Mouse (Mus musculus) neural tube, embryonic 14.5 days (tissue): Measurements from ENCODE around the gene Inpp5d. TPM values are rescaled to one million over a fixed set of nuclear protein-coding genes. Genes with fewer than 3 reads are reported as not detected.

Source experiments
- ATAC-seq: fragments of 200-750 bp; cut with Nextera tagmentation; 2 replicates; pipeline ENCODE4 v1.8.0; 2017; ENCODE audit warnings: low read depth, mild to moderate bottlenecking, moderate TSS enrichment, moderate library complexity
- H3K27ac ChIP-seq: fragments of 300-500 bp; sonication (generic); 2 replicates; pipeline ENCODE4 v1.5.1; 2014; ENCODE audit warnings: low read depth, mild to moderate bottlenecking, control low read depth, low read length, moderate library complexity, mixed read lengths
- H3K27me3 ChIP-seq: fragments of 300-500 bp; sonication (generic); 2 replicates; pipeline ENCODE4 v1.6.1; 2014; ENCODE audit warnings: low read length; ENCODE audit not compliant: control insufficient read depth, insufficient read depth
- H3K36me3 ChIP-seq: fragments of 300-500 bp; sonication (generic); 2 replicates; pipeline ENCODE4 v1.6.1; 2014; ENCODE audit warnings: low read length, mixed read lengths; ENCODE audit not compliant: control insufficient read depth, insufficient read depth
- H3K4me1 ChIP-seq: fragments of 300-500 bp; sonication (generic); 2 replicates; pipeline ENCODE4 v1.6.1; 2014; ENCODE audit warnings: low read length; ENCODE audit not compliant: control insufficient read depth, insufficient read depth
- H3K4me2 ChIP-seq: fragments of 300-500 bp; sonication (generic); 2 replicates; pipeline ENCODE4 v1.6.1; 2014; ENCODE audit warnings: mild to moderate bottlenecking, low read depth, low read length, control low read depth
- H3K4me3 ChIP-seq: fragments of 300-500 bp; sonication (generic); 2 replicates; pipeline ENCODE4 v1.5.1; 2014; ENCODE audit warnings: low read depth, low read length, control low read depth, mixed read lengths
- H3K9ac ChIP-seq: fragments of 300-500 bp; sonication (generic); replicated peaks from 2 replicates; pipeline ENCODE4 v1.6.1; 2014; ENCODE audit warnings: low read depth, mild to moderate bottlenecking, control low read depth, low read length, mixed read lengths
- H3K9me3 ChIP-seq: fragments of 300-500 bp; sonication (generic); 2 replicates; pipeline ENCODE4 v1.6.1; 2016; ENCODE audit warnings: low read length; ENCODE audit not compliant: control insufficient read depth
- WGBS: fragments of 180-500 bp; shearing (Covaris S2); extraction: QIAGEN DNeasy Blood & Tissue Kit; methylation state at CpG from one replicate; pipeline ENCODE4 v1.1.7; 2014; 5-methylcytosine and 5-hydroxymethylcytosine counted together
- polyA plus RNA-seq: library from polyadenylated mRNA; unstranded; fragments of >200 nt; fragmentation: Nextera tagmentation; extraction: Ambion mirVana; gene quantifications from 2 replicates; pipeline ENCODE4 v1.2.1, GENCODE M21; 2014

Gene Inpp5d
- polyA plus RNA-seq, 1 experiment from 2014 or later: 3.1 TPM

DNA sequence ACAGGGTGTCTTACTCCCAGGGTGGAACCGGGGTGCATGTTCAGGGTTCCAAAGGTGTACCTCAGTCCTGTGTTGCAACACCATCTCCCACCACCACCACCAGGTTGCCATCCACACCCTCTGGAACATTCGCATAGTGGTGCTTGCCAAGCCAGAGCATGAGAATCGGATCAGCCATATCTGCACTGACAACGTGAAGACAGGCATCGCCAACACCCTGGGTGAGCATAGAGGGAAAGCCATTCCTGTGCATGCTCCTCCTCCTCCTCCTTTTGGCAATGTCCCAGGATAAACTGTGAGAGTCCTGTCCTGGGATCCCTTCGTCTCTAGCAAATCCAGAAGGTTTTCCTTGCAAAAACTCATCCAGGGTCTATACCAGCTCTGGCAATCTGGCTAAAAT is 77.9 kb downstream of the Inpp5d start:
- no peak overlapping the region for H3K4me3 ChIP-seq
- H3K36me3 ChIP-seq: no peaks in the 10 kb centered on the region
- H3K27ac ChIP-seq: no peak overlapping the region
- no peaks in the 10 kb centered on the region for H3K4me1 ChIP-seq
- no peak overlapping the region for H3K9ac ChIP-seq
- H3K9me3 ChIP-seq: no peaks in the 10 kb centered on the region
- H3K27me3 ChIP-seq: no peaks in the 10 kb centered on the region
- no peak overlapping the region for H3K4me2 ChIP-seq
- WGBS: 90% methylated on average over 6 of the region's 6 CpGs
- no peak for ATAC-seq

DNA sequence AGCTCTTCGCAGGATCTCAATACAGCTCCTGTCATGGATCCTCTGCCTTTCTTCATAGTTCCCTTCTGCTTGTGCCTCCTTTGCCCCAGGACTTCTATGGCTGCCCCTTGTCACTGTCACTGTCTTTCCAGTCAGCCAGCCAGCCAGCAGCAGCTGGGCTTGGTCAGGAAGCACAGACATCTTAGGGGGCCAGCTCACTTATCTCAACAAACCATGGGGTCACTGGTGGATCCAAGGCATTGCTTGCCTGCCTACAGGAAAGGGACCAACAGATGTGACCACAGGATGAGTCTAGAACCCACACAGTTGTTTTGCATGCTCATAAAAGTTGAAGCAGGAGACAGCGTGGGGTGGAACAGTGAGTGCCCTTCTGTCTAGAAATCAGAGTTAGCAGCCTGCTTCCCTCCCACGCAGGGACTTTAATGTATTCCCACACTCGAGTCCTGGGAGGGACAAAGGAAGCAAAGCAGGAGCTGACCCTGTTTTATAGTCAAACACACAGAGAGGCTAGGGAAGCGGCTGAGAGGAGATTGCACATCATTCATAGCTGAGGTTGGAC is 79.9 kb downstream of the Inpp5d start:
- WGBS: 77% methylated on average over 5 of the region's 5 CpGs
- no peak overlapping the region for H3K27ac ChIP-seq
- no peaks in the 10 kb centered on the region for H3K9me3 ChIP-seq
- H3K4me2 ChIP-seq: no peak overlapping the region
- H3K9ac ChIP-seq: no peak overlapping the region
- H3K27me3 ChIP-seq: no peaks in the 10 kb centered on the region
- no peaks in the 10 kb centered on the region for H3K4me1 ChIP-seq
- H3K36me3 ChIP-seq: no peaks in the 10 kb centered on the region
- ATAC-seq: no peak
- no peak overlapping the region for H3K4me3 ChIP-seq

DNA sequence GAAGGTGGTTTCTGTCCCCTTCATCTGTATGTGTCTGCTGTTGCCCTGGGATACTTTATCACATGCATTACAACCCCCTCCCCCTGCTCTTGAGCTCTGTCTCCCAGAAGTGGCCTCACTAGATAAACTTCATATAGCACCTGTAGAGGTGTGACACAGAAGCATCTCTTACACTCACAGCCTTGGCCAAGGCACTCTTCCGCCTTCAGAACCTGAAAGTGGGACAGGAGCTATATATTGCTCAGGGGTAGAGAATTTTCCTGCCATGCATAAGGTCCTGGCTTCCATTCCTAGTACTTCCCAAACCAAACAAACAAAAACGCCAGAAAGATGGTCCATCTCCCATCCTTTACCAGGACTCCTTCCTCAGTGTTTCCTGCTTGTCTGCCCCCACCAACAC is 84.1 kb downstream of the Inpp5d start:
- no peak overlapping the region for H3K9ac ChIP-seq
- 81% methylated on average over 2 of the region's 2 CpGs for WGBS

DNA sequence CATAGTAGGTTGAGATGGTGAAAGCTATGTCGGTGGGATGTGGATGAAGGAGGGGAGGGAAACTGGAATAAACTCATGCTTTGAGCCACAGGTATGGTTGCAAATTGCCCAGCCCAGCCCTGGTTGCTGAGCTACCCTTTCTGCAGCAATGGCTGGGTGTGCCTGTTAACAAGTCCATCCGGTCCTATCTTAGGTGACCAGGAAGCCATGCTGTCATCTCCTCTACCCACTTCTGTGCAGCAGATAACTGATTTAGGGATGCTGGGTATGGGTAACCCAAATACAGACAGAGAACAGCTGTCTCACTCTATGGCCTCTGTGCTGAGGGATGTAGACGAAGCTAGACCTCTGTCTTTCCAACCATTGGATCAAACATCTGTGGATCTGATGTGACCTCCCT is 86.2 kb downstream of the Inpp5d start:
- 88% methylated on average over 3 of the region's 3 CpGs for WGBS
- no peaks in the 10 kb centered on the region for H3K27me3 ChIP-seq
- no peak overlapping the region for H3K4me3 ChIP-seq
- no peak for ATAC-seq
- no peak overlapping the region for H3K27ac ChIP-seq
- no peak overlapping the region for H3K4me2 ChIP-seq
- H3K36me3 ChIP-seq: no peaks in the 10 kb centered on the region
- H3K9me3 ChIP-seq: peaks cover 2% of the 10 kb centered on the region; the same call in 1 of the 2 replicates
- no peaks in the 10 kb centered on the region for H3K4me1 ChIP-seq
- H3K9ac ChIP-seq: no peak overlapping the region

More for the DNA sequence above, 84.1 kb downstream of the Inpp5d start:
- Histone ChIP-seq H3K27ac (no peak overlapping the region), H3K4me1 (no peaks in the 10 kb centered on the region), H3K4me3 (no peak overlapping the region), H3K4me2 (no peak overlapping the region), H3K9me3 (peaks cover 2% of the 10 kb centered on the region; the same call in 1 of the 2 replicates), H3K27me3 (no peaks in the 10 kb centered on the region), H3K36me3 (no peaks in the 10 kb centered on the region)
- ATAC-seq: no peak

DNA sequence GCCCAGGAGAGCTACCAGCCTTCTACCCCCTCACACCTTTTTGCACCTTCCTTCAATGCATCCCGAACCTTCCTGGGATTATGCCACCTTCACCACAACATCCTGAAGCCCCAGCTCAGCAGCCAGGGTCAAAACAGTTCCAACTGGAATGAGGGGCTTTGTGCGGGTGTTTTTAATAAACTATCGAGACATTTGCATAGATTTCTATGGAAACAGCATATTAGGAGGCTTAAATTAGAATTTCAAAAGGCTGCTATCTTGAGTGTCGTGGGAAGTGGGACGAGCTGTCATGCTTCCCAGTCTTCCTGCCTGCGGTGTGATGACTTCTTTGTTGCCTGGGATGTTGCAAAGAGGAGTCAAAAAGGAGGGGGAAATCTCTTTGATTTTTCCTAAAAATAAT is 88.9 kb downstream of the Inpp5d start:
- Histone ChIP-seq H3K4me1 (no peaks in the 10 kb centered on the region), H3K4me3 (no peak overlapping the region), H3K9ac (no peak overlapping the region), H3K36me3 (no peaks in the 10 kb centered on the region), H3K9me3 (peaks cover 2% of the 10 kb centered on the region; the same call in 1 of the 2 replicates), H3K27me3 (no peaks in the 10 kb centered on the region), H3K4me2 (no peak overlapping the region), H3K27ac (no peak overlapping the region)
- ATAC-seq: no peak
- WGBS: 58% methylated on average over 6 of the region's 6 CpGs

DNA sequence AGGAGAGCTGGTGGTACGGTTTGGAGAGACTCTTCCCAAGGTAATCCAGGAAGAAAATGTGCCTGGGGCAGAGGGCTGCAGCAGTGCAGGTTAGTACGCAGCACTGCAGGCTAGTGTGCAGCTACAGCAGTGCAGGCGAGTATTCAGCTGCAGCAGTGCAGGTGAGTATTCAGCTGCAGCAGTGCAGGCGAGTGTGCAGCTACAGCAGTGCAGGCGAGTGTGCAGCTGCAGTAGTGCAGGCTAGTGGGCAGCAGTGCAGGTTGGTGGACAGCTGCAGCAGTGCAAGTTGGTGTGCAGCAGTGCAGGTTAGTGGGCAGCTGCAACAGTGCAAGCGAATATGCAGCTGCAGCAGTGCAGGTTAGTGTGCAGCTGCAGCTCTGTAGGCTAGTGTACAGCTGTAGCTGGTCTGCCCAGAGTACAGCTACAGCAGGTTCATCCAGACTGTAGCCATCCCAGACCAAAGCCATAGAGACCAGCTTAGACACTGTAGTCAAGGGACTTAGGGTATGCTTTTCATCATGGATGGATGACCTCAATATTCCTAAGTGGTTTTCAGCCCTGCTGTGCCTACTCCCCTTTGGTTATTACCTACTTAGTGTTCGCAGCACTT is 89.7 kb downstream of the Inpp5d start:
- H3K27ac ChIP-seq: no peak overlapping the region
- H3K36me3 ChIP-seq: no peaks in the 10 kb centered on the region
- H3K27me3 ChIP-seq: no peaks in the 10 kb centered on the region
- no peak for ATAC-seq
- no peak overlapping the region for H3K4me3 ChIP-seq
- peaks cover 2% of the 10 kb centered on the region; the same call in 1 of the 2 replicates for H3K9me3 ChIP-seq
- H3K4me1 ChIP-seq: no peaks in the 10 kb centered on the region
- no peak overlapping the region for H3K4me2 ChIP-seq
- WGBS: 87% methylated on average over 7 of the region's 7 CpGs
- no peak overlapping the region for H3K9ac ChIP-seq

DNA sequence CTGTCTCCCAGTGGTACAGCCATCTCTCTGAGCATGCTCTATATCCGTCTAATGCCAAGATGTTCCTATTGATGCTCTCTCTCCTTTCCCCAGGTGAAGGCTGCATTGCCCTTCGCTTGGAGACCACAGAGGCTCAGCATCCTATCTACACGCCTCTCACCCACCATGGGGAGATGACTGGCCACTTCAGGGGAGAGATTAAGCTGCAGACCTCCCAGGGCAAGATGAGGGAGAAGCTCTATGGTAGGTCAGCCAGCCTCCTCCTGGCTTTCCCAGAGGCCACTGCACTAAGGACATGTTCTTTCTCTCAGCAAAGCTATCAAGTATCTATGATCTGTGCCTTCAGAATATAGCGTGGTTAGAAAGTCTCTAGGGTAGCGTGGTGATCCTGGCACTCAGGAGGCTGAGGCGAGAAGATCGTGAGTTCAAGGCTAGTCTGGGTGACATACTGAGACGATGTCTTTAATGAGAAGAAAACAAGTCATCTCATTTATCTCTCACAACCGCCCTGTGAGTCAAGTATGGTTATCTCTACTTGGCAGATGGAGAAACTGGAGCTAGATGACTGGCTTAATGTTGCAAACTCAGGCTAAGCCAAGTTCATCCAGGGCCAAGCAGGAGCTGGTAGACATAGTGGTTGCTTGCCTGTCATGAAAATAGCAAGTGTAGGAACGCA is 92.0 kb downstream of the Inpp5d start:
- 92% methylated on average over 10 of the region's 10 CpGs for WGBS
- H3K9ac ChIP-seq: no peak overlapping the region
- no peaks in the 10 kb centered on the region for H3K27me3 ChIP-seq
- H3K27ac ChIP-seq: no peak overlapping the region
- ATAC-seq: no peak
- H3K4me3 ChIP-seq: no peak overlapping the region
- H3K9me3 ChIP-seq: peaks cover 2% of the 10 kb centered on the region; the same call in 1 of the 2 replicates
- H3K36me3 ChIP-seq: no peaks in the 10 kb centered on the region
- H3K4me2 ChIP-seq: no peak overlapping the region
- H3K4me1 ChIP-seq: no peaks in the 10 kb centered on the region

DNA sequence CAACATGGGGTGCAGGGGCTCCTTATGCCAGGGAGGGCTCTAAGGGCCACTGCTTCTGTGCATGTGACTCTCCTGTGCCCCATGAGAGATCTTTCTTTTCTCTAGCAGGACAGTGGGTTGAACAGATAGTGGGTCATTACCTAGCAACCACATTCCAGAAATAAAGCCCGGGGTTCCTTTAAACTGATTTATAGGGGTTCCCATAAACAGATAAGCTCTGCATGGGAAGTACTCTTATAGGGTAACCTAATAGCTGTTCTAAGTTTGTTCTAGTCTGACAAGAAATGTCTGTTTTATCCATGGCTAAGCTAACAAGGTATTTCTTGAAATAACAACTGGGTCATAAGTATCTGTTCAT is 92.5 kb downstream of the Inpp5d start:
- peaks cover 2% of the 10 kb centered on the region; the same call in 1 of the 2 replicates for H3K9me3 ChIP-seq
- H3K4me2 ChIP-seq: no peak overlapping the region
- H3K27me3 ChIP-seq: no peaks in the 10 kb centered on the region
- WGBS: 84% methylated on average over 1 of the region's 1 CpGs
- no peak for ATAC-seq
- H3K27ac ChIP-seq: no peak overlapping the region
- no peaks in the 10 kb centered on the region for H3K36me3 ChIP-seq
- no peaks in the 10 kb centered on the region for H3K4me1 ChIP-seq
- H3K9ac ChIP-seq: no peak overlapping the region
- H3K4me3 ChIP-seq: no peak overlapping the region

DNA sequence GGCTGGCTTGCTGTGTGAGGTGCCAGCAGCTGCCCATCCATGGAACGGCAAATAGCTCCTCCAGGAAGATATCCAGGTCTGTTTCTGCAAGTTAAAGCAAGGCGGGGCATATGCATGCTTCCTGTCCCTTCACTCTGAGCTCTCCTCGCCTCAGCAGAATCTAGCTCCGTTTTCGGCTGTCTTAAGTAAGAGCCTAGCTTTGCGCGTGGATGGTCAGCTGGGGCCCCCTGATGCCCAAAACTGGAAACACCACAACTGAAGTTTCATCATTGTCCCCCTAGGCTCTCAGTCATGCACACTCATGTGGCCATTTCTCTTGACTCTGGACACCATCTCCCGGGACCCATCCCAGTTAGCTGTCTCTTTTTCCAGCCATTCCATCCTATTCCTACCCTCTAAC is 101.3 kb downstream of the Inpp5d start:
- no peaks in the 10 kb centered on the region for H3K4me1 ChIP-seq
- no peak overlapping the region for H3K4me3 ChIP-seq
- no peaks in the 10 kb centered on the region for H3K36me3 ChIP-seq
- H3K4me2 ChIP-seq: no peak overlapping the region
- no peak overlapping the region for H3K9ac ChIP-seq
- no peaks in the 10 kb centered on the region for H3K27me3 ChIP-seq
- WGBS: 39% methylated on average over 8 of the region's 8 CpGs
- no peak for ATAC-seq
- no peak overlapping the region for H3K27ac ChIP-seq
- no peaks in the 10 kb centered on the region for H3K9me3 ChIP-seq
